Mouse (Mus musculus): ENCODE data around the gene Hs6st1.

DNA sequence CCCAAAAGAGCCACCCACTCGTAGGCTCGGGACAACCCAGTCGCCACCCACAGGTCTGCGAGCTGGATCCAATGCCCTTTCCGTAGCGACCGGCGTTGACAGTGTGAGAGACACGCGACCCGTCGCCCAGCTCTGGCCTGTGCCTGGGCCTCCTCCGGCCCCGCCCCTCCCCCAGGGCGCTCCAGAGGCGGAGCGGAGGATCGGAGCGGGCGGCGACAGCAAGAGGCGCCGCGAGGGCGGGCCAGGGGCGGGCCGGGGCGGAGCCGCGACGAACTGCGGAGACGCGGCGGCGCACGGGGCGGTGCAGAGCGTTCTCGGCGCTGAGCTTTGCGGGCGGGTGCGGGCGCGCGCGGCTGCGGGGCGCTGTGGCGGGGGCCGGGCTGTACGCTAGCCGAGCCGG, at the start of gene Hs6st1:
- TF ChIP-seq MAFK (IDR thresholded peaks at IDR 0.05; ENCODE audit: insufficient read depth, low read depth, low read length) (no peak), HCFC1 (IDR thresholded peaks at IDR 0.05; ENCODE audit: borderline replicate concordance, insufficient read depth, low read length) (no peak), ZNF384 (IDR thresholded peaks at IDR 0.05; ENCODE audit: low read depth, low read length) (no peak), CHD2 (IDR thresholded peaks at IDR 0.05; ENCODE audit: low read depth, low read length) (no peak)

Data from ES-E14 (cell line).